Mouse (Mus musculus) liver, adult 2 months (tissue): ENCODE data around the gene Gm29609. TPM values are rescaled to one million over a fixed set of nuclear protein-coding genes. Genes with fewer than 3 reads are reported as not detected.

Experiments used
- DNase-seq: peaks from one replicate; pipeline ENCODE4 v3.0.0-alpha.2; 2011; ENCODE audit warnings: low read depth, low spot score; ENCODE audit errors: extremely low read depth
- H3K27ac ChIP-seq: fragments of 200-500 bp; replicated peaks from 2 replicates; pipeline ENCODE4 v1.5.1; 2012; ENCODE audit warnings: low read depth, mild to moderate bottlenecking, control low read depth, inconsistent platforms, low read length; ENCODE audit not compliant: insufficient read depth
- H3K27me3 ChIP-seq: fragments of 200-500 bp; 2 replicates; pipeline ENCODE4 v1.6.1; 2012; ENCODE audit warnings: mild to moderate bottlenecking, moderate library complexity, low read length, inconsistent platforms; ENCODE audit not compliant: control insufficient read depth, insufficient read depth
- H3K36me3 ChIP-seq: fragments of 200-500 bp; 2 replicates; pipeline ENCODE4 v1.6.1; 2012; ENCODE audit warnings: low read length, inconsistent platforms; ENCODE audit not compliant: control insufficient read depth, insufficient read depth
- H3K4me1 ChIP-seq: fragments of 200-500 bp; 2 replicates; pipeline ENCODE4 v1.6.1; 2011; ENCODE audit warnings: low read length; ENCODE audit not compliant: control insufficient read depth, insufficient read depth
- H3K4me3 ChIP-seq: fragments of 200-500 bp; 2 replicates; pipeline ENCODE4 v1.5.1; 2011; ENCODE audit warnings: low read depth, mild to moderate bottlenecking, control low read depth, low read length, moderate library complexity; ENCODE audit not compliant: insufficient read depth
- H3K79me2 ChIP-seq: fragments of 200-500 bp; 2 replicates; pipeline ENCODE4 v1.6.1; 2012; ENCODE audit warnings: inconsistent platforms, mild to moderate bottlenecking, low read length, moderate library complexity; ENCODE audit not compliant: control insufficient read depth, insufficient read depth
- H3K9ac ChIP-seq: fragments of 200-500 bp; 2 replicates; pipeline ENCODE4 v1.6.1; 2012; ENCODE audit warnings: low read depth, mild to moderate bottlenecking, control low read depth, inconsistent platforms, low read length
- CTCF ChIP-seq: fragments of 200-500 bp; IDR thresholded peaks from 2 replicates; pipeline ENCODE4 v1.5.1; 2011; ENCODE audit warnings: low read depth, low read length, control low read depth
- POLR2A ChIP-seq: fragments of 200-500 bp; IDR thresholded peaks from 2 replicates; pipeline ENCODE4 v1.6.1; 2011; ENCODE audit warnings: low read length, control low read depth; ENCODE audit not compliant: insufficient read depth; ENCODE audit errors: extremely low read depth
- WGBS: fragments of 180-500 bp; shearing (Covaris S2); methylation state at CpG from one replicate; pipeline ENCODE4 v1.1.7; 2018; 5-methylcytosine and 5-hydroxymethylcytosine counted together
- polyA plus RNA-seq: library from polyadenylated mRNA; depleted of rRNA; stranded (reverse); fragments of >200 nt; gene quantifications from 2 replicates; pipeline ENCODE4 v1.2.3, GENCODE M21; 2012
- total RNA-seq: library from RNA; depleted of rRNA; stranded (reverse); fragments of >200 nt; gene quantifications from 2 replicates; pipeline ENCODE4 v1.2.3, GENCODE M21; 2014

Gene Gm29609
- total and polyA plus RNA-seq, 2 experiments = 1.0 to 2.3 TPM

- peaks cover 11% of the 10 kb centered on the region for H3K79me2 ChIP-seq
- no peaks in the 10 kb centered on the region for H3K27me3 ChIP-seq
- no peak for DNase-seq
- no peak for TF ChIP-seq CTCF
- TF ChIP-seq POLR2A = no peak
- H3K36me3 ChIP-seq = peaks cover 37% of the 10 kb centered on the region
- no peak overlapping the region for H3K27ac ChIP-seq
- WGBS = 97% methylated on average over 2 of the region's 2 CpGs
- peaks cover 4% of the 10 kb centered on the region for H3K4me1 ChIP-seq
- no peak overlapping the region for H3K4me3 ChIP-seq
- H3K9ac ChIP-seq = no peak overlapping the region
Observed at GRCm38 (mm10) chr5:31203866-31204265, 24.2 kb upstream of the Gm29609 start.

- Histone ChIP-seq H3K27ac (peak overlapping the region; percentile 59; the same call in 1 of the 2 replicates), H3K4me3 (peak overlapping the region; percentile 66), H3K4me1 (peaks cover 4% of the 10 kb centered on the region), H3K79me2 (peaks cover 7% of the 10 kb centered on the region), H3K9ac (peak overlapping the region; percentile 76; the same call in 1 of the 2 replicates), H3K27me3 (no peaks in the 10 kb centered on the region), H3K36me3 (peaks cover 40% of the 10 kb centered on the region)
- DNase-seq = no peak
- WGBS = 88% methylated on average over 7 of the region's 7 CpGs
- TF ChIP-seq POLR2A (no peak), CTCF (no peak)
Observed at GRCm38 (mm10) chr5:31202933-31203332, 23.2 kb upstream of the Gm29609 start.

DNA sequence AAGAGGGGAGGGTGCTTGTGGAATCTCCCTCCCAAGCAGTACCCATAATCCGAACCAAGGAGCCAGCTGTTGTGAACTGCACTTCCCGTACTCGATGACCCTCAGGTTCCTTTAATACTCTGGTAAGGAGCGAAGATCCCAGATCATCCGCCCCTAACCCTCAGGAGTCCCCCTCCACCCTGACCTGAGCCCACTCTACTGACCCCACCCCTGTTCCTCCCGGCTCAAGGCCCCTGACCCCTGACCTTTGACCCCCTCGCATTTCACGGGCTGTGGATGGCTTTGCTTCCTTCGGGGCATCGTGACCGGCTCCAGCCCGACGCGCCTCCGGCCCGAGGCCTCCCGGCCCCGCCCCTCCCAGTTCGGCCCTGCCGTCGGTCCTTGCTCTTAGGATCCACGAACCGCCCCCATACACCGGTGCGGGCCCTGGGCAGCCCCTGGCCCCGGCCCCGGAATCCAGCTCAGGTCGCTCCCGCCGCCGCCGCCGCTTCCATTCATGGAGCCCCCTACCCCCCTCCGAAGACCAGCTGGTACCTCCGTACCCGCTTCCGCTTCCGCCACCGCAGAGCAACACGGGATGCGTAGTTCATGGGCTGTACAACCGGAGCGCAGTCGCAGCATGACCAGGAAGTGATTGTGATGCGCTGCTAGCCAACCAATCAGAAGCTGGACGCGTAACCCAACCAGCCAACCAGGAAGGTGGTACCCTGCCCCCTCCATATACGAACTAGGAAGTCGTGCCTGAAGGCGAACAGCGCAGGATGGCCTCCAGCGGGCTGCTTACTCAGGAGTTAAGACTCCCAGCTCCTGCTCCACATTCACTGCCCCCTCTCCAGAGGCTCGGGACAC is 22.3 kb upstream of the Gm29609 start, which contains the start of gene Zfp513:
TSS of gene Zfp513 (minus strand) at position 562 of the 849 bp plus-strand sequence.
- Histone ChIP-seq H3K4me1 (peaks cover 4% of the 10 kb centered on the region), H3K9ac (peak within 1 kb of the TSS; percentile 81), H3K4me3 (peak within 1 kb of the TSS; percentile 73), H3K27me3 (no peaks in the 10 kb centered on the region), H3K27ac (peak within 1 kb of the TSS; percentile 81), H3K36me3 (peaks cover 37% of the 10 kb centered on the region), H3K79me2 (peaks cover 7% of the 10 kb centered on the region)
- 1% methylated on average over 53 of the region's 53 CpGs for WGBS
- peak; percentile 89; the same call in 1 of the 2 replicates for TF ChIP-seq POLR2A
- no peak for TF ChIP-seq CTCF
- DNase-seq = peak; percentile 98

DNA sequence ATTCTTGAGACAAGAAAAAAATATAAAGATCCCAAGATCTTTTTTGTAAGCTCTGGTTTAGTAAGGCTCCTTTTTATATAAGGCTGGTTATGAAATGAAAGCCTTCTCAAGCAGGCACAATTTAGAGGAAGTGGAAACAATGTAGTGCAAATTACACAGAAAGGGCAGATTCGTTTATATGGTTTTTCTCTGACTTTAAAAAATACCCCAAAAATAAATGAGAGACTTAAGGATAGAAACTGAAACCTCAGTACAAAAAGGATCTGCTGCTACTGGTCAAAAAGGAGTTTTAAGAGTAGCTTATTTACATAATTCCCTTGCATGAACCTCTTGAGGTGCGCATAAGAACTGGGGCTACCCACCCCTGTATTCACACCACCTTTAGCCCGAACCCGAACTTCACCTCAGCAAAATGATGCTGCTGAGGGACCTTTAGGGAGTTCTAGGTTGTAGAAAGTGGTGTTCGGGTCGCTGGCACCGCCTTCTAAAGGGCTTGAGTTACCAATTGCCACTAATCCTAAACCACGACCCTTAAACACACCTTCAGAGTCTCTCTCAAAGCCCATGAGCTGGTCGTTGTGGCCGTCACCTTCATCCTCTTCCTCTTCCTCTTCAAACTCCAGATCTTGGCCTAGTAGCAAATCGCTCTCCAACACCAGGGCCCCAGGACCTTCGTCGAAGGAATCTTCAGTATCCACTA is 21.5 kb upstream of the Gm29609 start:
- peak overlapping the region; percentile 81 for H3K27ac ChIP-seq
- H3K9ac ChIP-seq = peak overlapping the region; percentile 81
- 6% methylated on average over 13 of the region's 13 CpGs for WGBS
- H3K36me3 ChIP-seq = peaks cover 40% of the 10 kb centered on the region
- H3K27me3 ChIP-seq = no peaks in the 10 kb centered on the region
- peaks cover 4% of the 10 kb centered on the region for H3K4me1 ChIP-seq
- peak overlapping the region; percentile 73 for H3K4me3 ChIP-seq
- peaks cover 7% of the 10 kb centered on the region for H3K79me2 ChIP-seq
- no peak for TF ChIP-seq POLR2A
- no peak for TF ChIP-seq CTCF
- no peak for DNase-seq

DNA sequence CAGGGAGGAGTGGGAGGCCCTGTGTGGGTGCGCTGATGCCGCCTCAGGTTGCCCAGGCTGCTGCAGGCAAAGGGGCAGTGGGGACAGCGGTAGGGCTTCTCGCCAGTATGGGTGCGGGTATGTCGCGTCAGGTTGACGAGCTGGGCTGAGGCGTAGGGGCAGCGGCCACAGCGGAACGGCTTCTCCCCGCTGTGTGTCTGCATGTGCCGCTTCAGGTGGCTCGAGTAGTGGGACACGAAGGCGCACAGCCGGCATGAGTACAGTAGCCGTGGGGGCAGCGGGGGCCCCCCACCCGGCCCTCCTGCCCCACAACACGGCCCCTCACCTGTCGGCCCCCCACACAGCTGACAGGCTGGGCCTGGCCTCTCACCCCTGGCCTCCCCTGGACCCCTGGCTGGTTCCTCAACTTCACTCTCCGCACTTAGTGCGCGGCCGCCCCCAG is 20.6 kb upstream of the Gm29609 start:
- 90% methylated on average over 27 of the region's 27 CpGs for WGBS
- no peak overlapping the region for H3K4me3 ChIP-seq
- no peak overlapping the region for H3K9ac ChIP-seq

More for the DNA sequence above, 20.6 kb upstream of the Gm29609 start:
- TF ChIP-seq CTCF = no peak
- TF ChIP-seq POLR2A = no peak
- Histone ChIP-seq H3K27ac (no peak overlapping the region), H3K27me3 (no peaks in the 10 kb centered on the region), H3K79me2 (peaks cover 7% of the 10 kb centered on the region), H3K4me1 (peaks cover 4% of the 10 kb centered on the region), H3K36me3 (peaks cover 42% of the 10 kb centered on the region)
- no peak for DNase-seq
